Mouse (Mus musculus): ENCODE data around the gene Slc27a4. TPM values are rescaled to one million over a fixed set of nuclear protein-coding genes. Genes with fewer than 3 reads are reported as not detected.

Gene Slc27a4
- total RNA-seq, 4 experiments from 2014 or later, result 13.4 to 18.7 (median 16.4) TPM

DNA sequence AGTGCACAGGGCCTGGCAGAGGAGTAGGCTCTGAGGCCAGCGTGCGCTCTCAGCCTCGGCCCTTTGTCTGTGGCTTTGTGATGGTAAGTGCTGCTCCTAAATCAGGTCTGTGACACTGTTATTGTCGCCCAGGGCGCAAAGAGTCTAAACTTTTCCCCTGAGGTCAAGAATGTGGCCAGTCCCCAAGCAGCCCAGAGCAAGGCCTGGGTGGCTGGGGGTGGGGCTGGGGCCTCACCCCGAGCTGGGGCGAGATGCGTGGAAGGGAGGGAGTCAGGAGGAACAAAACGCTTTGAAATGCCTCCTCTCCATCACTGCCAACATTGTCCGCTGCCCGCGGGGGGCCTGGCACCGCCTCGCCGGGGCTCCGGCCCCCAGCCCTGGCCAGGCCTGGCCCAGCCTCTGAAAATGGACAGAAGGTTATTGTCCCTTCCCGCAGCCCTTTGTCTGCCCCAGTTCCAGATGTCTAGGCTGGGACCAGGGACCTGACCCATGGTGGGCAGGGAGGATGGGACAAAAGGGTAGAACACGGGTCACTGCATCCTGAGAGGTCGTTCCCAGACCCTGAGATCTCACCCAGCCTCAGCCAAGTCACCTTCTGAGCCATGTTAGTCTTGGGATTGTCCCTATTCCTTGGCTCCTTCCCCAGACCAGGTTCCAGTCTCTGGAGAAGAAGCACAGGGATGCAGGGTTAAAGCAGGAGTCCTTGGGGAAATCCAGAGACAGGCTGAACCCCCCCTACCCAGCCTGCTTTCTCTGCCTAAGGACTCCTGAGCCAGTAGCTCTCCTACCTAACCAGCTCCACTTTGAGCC lies 54.2 kb downstream of the Slc27a4 start:
- DNase-seq (ENCODE audit: low spot score), result no peak

GRCm38 (mm10) chr2:29857341-29857740 lies 54.9 kb downstream of the Slc27a4 start:
- DNase-seq (ENCODE audit: low spot score), result no peak

- DNase-seq (ENCODE audit: low spot score), result no peak
These were observed 55.5 kb downstream of the Slc27a4 start for GRCm38 (mm10) chr2:29857967-29858366.

DNA sequence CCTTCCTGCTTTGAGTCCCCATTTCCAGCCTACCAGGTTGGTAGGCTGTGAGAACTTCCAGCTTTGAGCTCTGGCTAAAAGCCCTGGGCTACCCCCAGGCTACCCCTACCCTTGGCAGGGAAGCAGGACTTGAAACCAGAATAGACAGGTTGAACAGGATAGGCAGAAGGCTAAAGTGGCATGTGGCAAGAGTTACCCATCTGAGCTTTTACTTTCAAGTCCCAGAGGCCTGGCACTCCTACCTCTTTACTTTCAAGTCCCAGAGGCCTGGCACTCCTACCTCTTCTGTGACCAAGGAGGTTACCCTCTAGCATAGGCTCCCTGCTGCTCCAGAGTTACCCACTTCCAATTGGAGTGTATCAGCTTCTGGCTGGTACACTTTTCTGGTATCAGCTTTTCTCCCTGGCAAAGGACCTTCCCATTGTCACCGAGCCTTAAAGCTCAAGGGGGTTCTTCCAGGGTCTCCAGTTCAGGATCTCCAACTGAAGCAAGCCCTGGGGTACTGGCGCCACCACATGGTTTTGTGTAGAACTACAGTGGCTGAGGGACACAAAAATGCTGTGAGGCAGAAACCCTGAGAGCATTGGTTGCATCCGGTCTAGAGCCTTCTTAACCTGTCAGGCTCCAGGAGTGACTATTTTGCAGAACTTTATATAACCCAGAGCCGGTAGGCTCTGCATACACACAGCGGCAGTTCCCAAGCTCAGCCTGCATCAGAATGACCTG lies 56.5 kb downstream of the Slc27a4 start:
- DNase-seq (ENCODE audit: low spot score), result no peak

DNA sequence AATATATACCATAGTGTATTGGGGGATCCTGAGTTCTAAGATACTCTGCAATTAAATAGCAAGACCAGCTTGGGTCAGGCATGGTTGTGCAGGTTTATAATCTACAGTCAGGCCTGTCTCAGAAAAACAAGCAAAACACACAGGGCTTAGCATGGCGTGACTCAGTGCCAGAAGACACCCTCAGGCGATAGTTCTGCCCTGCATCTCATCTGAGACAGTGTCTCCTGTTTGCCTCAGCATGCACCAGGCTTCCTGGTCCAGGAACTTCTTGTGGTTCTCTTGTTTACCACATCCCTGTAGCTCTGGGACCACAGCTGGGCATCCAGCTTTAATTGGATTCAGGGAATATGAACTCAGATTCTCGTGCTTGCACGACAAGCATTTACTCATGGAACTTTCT lies 62.7 kb downstream of the Slc27a4 start:
- no peak for DNase-seq (ENCODE audit: low spot score)

Small RNA genes within 50 kb of the gene (microRNA-seq; reads per million reads assigned to microRNA genes)
- gene Mir219a-2 (not detected), gene Mir219b (not detected)

Other genes starting within 250 kb of the Slc27a4 start
- 100 to 1,000 TPM in 3 of 4 experiments, 10 to 100 TPM in 1; 98.1 to 113 (median 107) TPM for gene Rapgef1, start 182.9 kb upstream of the Slc27a4 start, total RNA-seq (2022)
- not detected for gene Gm13420, start 50.9 kb upstream of the Slc27a4 start, total RNA-seq (2022)
- gene Gm13547, start 43.3 kb upstream of the Slc27a4 start, total RNA-seq (2022), result not detected
- gene Coq4, start 15.1 kb upstream of the Slc27a4 start, total RNA-seq (2022), result 10 to 100 TPM; 18.7 to 26.4 (median 20.8) TPM
- gene Trub2, start 14.1 kb upstream of the Slc27a4 start, total RNA-seq (2022), result 10 to 100 TPM; 38.6 to 47.6 (median 42.0) TPM
- 10 to 100 TPM; 33.2 to 37.6 (median 37.1) TPM for gene Urm1, start 17.4 kb downstream of the Slc27a4 start, total RNA-seq (2022)
- gene Cercam, start 66.5 kb downstream of the Slc27a4 start, total RNA-seq (2022), result 1 to 10 TPM; 2.7 to 3.6 (median 3.1) TPM
- gene Odf2, start 86.6 kb downstream of the Slc27a4 start, total RNA-seq (2022), result 10 to 100 TPM; 17.0 to 28.1 (median 19.8) TPM
- 10 to 100 TPM; 21.4 to 26.2 (median 24.5) TPM for gene Gle1, start 132.8 kb downstream of the Slc27a4 start, total RNA-seq (2022)
- 100 to 1,000 TPM; 137 to 180 (median 163) TPM for gene Sptan1, start 162.9 kb downstream of the Slc27a4 start, total RNA-seq (2022)
- 1 to 10 TPM; 6.5 to 9.2 (median 7.8) TPM for gene Wdr34, start 246.2 kb downstream of the Slc27a4 start, total RNA-seq (2022)

Measured in heart, adult 8-10 months (tissue).